Mouse (Mus musculus) cerebellum, adult 11-12 months (tissue): Measurements from ENCODE around the gene Flt4.
A peak's percentile ranks its signal among the peaks of the same experiment; 100 is the strongest.

Experiments used
- DNase-seq: peaks from one replicate; pipeline ENCODE4 v3.0.0; 2022

Flt4 gene

DNA sequence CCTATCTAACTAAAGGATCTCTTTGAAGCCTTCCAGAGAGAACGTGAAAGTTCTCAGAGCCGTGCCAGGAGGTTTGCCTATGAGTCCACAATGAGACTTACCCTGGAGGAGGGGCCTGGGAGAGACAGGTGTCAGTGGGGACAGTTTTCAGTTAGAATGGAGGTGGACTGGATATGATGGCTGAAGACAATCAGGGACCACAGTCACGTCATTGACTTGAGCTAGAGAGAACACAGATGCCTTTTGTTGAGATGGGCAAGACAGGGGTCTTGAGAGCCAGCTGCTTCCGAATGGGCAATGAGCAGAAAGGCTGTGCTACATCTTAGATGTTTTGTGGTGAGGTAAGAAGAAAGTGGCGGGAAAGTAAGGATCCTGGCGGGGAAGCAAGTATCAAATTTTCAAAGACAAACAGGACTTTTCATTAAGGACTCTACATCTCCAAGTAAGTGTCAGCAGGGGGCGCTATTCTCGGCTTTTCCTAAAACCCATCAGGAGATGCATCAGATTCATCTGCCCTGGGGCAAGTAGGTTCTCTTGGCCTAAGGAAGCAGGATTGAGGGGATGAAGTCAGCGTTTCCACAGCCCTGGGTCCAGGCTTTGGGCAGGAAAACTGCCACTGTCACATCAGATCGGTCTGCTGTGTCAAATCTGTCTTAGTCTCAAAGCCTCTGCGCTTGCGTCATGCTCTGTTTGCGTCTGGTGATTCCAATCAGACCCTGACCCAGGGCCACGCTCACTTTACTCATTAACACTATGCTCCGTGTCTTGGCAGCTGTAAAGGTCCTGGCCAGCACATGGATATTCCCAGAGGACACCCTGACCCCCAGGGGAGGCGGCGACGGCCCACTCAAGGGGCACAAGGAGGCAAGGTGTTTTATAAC lies 41.3 kb downstream of the Flt4 start:
- no peak for DNase-seq

DNA sequence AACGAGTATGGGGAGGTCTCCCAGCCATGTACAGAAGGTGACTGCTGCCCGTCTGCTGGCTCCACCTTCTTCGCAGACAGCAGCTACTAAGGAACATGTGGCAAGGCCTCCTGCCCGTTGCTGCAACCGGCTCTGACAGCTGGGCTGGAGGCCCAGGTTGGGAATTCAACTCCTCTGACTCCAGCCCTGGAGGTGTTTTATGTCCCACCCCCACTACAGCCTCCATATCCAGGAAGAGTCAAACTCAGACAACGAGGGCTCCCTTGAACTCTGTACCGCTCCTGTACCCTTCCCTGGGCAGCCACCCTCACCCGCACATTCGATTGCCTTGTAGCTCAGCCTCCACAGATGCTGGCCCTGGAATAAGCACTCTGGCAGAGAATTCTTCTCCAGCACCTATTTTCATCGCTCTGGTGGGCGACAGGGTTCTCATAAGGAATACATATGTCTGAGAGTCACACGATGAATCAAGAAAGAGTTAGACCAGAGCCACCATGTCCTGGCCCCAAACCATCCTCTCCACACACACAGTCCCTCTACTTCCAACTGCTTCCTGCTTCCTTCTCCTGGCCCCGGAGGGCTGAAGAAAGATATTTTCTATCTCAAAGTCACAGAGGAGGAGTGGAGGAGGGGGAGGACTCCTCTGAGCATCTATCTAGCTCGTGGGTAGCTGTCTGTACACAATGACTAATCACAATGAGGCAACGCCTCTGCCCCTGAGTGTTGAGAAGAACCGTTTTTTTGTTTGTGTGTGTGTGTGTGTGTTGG lies 42.1 kb downstream of the Flt4 start:
- no peak for DNase-seq

DNA sequence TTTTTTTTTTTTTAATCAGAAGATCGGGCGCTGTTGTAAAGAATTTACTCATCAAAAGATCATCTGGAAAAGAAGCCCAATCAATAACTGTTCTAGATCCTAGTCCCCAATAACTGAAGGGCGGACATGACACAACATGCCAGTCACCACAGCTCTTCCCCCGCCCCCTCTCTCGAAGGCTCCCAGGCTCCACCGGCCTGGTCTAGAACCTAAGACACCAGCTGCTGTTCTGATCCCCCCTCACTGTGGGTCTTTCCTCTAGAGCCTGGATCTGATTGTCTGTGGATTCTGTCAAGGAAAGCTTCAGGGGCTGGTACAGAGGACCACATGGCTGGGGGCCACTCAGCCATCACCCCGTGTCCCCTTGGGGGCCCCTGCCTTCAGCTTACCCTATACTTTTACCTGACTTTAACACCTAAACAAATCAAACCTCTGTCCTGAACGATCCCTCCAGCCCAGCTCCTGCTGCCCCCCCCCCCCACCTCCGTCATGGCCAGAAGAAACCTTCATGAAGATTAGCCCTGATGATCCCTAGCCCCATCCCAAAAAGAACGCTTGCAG lies 42.8 kb downstream of the Flt4 start:
- no peak for DNase-seq

DNA sequence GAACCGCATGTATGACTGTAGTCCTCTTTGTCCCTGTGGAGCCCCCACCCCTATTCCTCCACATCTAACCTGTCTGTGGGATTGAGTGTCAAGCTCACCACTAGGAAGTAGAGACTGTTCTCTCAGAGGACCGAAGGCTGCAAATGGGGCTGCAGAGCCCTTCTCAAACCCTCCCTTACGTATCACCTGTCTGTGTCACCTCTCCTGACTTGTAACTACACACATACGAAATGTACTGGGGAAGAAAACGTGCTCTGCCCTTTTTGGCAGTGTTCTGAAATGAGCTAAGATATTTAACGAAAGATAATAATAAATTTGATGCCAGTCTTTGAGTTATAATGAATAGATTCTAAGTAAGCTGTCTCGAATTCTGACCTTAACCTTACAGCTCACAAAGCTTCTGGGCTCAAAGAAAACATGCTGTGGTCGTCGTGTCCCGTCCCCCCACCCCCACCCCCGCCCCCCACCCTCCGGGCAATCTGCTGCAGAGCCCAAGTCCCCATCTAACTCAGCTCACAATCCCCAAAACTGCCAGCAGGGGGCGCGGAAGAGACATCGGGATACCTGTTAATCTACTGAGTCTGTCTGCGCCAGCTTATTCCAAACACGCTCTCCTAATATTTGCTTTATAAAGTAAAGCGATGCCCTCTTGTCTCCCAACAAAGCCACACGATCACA lies 43.5 kb downstream of the Flt4 start:
- peak; percentile 52 for DNase-seq

DNA sequence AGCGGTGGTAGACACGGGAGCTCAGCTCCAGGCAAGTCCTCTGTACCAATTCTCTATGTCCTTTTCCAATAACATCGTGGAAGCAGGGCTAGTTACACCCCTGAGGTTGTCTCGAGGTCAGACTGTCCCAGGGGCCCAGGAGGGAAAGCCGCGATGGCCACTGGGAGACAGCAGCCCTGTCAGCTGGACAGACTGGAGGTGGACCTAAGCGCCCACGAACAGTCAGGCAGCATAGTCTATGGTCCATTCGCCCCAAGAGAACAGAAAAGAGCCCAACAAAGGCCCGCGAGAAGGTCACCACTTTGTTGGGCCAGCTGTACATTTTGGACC lies 44.0 kb downstream of the Flt4 start:
- DNase-seq = no peak

DNA sequence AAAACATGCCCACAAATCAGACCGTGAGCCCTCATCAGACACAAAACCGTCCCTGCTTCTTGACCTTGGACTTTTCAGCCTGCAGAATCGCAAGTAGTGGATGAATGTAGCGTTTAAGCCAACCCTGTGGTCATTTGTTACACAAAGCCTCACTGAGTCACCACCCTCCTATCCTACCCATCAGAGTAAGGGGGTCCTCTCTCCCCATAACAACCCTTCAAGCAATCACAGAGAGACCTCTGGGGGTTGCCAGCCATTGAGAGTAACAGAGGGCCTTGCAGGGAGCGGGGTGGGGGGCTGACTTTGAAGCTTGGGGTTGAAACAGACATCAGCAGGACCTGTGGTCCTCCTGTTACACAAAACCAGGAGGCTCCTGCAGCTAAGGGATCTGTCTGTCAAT lies 45.6 kb downstream of the Flt4 start:
- no peak for DNase-seq

DNA sequence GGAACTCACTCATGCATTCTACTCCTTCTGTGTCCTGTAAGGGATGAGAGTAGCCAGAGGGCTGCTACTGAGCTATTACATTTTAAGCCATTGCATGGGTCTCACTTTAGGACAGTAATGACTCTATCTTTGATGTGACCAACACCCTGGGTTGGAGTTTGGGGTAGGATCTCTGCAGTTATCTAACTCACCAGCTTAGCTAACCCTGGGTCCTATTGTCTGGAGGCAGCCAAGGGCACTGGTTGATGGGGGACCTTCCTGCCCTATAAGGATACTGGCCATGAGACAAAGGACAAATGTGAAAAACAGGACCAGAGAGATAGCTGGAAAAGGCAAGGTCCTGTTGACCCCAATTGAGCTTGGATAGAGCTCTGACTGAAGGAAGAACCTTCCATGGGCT lies 46.4 kb downstream of the Flt4 start:
- no peak for DNase-seq

DNA sequence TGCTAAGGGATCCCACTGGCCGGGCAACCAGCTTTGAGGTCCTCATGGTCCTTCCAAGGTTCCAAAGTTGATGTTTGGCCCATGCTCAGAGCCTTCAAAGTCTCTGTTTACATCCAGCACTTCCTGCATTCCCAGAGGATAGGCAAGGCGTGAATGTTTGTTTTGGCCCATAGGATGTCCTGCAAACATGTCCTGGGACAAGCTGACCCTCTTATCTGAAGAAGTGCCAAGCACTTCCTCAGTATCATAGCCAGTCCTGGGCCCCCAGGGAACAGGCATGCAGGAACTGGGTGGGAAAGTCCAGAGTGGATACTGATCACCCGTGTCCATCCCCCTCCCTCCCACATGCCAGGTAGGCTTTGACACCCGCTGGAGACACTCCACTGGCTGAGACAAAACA lies 49.0 kb downstream of the Flt4 start:
- DNase-seq = no peak

DNA sequence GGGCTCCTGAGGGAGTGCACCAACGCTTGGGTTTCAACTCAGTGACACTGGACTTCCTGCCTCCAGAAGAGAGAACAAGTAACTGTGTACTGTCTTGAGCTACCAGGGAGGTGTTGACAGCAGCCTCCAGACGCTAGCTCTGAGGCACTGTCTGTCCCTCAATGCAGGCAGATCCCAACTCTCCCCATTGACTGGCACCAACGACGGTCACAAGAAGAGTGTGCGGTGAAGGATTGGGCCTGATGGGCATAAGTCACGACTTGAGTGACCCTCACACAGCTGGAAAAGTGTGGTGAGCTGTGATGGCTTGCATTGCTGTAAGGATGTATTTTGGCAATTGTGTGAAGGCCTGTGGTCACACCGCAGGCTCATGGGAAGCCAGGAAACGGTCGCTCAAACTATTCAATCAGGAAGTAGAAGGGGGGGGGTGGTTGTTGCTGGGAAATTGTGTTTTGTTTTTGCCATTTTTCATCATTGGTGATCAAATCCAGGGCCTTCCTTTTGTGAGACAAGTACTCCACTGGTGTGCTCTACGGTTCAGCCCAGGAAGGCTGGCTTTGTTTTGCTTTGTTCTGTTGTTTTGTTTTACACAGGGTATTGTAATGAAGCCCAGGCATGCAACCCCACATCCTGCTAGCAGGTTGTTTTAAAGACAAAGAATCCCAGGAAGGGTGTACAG lies 49.9 kb downstream of the Flt4 start:
- DNase-seq = no peak

DNA sequence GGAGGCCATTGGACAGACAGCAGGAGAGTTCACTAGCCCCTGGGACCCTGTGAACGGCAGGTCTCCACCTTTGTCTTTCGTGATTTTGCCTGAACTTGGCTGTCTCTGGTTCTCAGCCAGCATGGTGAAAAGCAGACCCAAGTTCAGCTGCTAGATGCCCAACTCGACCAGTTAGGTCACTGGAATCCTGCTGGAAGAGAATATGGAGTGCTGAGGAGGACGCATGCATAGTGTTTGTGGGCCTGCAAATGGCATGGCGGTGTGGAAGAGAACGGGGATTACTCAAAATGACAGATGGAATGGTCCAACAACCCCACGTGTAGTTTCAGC lies 50.4 kb downstream of the Flt4 start:
- no peak for DNase-seq

DNA sequence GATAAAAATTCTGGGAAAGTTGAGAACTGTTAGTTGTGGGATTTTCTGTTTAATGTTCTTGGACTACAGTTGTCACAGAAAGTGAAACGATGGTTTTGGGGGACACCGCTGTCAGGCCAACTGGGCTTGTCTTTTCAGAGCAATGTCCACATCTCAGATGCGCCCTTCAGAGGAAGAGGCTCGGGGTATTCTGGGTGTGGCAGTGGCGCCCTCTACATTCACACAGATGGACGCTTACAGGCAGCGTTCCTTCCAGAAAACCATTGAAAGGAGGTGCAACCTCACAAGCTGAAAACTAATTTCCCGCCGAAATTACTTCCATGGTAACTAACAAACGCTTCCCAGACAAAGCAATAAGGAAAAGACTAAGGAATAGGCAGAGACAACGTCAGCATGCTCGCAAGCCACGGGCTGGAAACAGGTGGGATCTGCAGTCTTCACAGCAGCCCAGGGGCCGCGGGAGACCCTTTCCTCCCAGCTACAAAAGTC lies 53.3 kb downstream of the Flt4 start:
- no peak for DNase-seq

DNA sequence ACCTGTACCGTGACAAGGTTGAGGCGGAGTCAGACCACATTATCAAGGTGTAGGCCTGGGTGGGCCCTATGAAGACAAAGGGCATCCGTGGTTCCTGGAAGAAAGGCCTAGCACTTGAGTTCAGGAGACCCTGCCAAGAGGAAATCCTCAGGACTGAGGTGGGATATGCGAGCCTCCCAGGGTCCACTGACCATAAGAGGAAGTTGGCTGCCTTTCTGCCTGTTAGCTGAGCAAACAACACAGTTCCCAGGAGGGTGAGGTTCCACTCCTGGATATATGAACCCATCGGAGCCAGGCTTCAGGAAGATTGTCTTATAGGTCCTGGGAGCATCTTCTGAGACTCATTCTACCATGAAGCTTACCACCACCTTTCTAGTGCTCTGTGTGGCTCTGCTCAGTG lies 54.2 kb downstream of the Flt4 start, which contains the start of gene Scgb3a1:
Gene Scgb3a1 (plus strand): TSS at position 301 of the 400 bp plus-strand sequence.
- DNase-seq = no peak

DNA sequence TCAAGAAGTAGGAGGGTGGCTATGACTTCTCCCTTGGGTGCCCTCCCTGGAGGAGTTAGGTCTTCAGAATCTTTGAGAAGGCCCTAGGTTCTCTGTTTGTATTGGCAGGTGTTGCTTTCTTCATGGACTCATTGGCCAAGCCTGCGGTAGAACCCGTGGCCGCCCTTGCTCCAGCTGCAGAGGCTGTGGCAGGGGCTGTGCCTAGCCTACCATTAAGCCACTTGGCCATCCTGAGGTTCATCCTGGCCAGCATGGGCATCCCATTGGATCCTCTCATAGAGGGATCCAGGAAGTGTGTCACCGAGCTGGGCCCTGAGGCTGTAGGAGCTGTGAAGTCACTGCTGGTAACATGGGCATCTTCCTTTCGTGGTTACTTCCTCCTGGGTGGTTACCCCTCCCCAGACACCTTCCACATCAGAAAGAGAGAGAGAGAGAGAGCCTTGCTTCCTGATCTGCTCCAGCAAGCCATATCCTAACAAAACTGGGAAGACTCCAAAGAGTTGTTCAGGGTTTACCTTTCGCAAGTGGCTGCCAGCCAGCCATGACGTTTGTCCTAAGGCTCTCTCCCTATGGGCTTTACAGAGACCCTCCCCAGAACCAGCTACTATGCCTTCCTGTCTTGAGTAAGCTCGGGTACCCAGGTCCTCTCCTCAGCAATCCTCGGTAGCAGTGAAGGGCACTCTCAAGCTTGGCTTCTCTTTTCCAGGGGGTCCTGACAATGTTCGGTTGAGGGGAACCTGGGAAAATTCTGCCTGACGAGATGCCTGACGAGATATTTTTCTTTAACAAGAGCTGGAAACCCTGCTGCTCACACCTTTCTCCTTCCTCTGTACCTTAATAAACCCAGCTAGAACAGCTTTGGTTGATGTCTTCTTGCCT lies 55.4 kb downstream of the Flt4 start:
- no peak for DNase-seq

DNA sequence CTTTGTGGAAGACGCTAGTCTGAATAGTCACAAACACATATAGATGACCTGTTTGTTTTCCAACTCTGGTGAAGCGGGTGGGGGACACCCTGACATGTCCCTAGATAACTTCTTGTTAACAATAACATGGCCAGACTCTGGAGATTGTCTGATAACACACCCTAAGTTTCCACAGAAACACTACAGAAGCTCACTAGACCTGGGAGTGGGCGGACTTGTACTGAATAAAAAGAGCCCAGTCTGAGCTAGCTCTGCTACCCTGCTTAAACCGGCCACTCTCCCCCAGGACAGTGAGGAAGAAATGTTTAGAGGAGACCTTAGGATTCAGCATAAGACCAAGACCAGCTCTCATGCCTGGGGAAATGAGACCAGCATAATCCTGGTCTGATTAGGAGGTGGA lies 56.4 kb downstream of the Flt4 start:
- no peak for DNase-seq

DNA sequence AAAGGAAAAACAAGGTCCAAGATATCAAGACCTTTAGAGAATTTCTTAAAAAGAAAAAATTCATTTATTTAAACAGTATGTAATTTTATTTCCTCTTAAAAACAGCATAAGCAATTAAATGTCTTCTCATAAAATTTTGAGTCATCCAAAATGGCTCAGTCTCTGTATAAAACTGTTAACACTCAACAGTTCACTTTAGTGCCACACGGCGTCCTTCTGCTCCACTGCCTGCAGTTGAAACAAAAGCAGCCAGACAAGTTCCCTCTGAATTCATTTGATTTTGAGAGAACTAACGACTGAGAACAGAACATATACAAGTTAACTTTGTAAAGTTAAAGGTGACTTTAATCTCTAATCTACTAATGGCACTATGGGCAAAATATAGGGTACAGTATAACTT lies 64.4 kb downstream of the Flt4 start:
- DNase-seq = no peak

DNA sequence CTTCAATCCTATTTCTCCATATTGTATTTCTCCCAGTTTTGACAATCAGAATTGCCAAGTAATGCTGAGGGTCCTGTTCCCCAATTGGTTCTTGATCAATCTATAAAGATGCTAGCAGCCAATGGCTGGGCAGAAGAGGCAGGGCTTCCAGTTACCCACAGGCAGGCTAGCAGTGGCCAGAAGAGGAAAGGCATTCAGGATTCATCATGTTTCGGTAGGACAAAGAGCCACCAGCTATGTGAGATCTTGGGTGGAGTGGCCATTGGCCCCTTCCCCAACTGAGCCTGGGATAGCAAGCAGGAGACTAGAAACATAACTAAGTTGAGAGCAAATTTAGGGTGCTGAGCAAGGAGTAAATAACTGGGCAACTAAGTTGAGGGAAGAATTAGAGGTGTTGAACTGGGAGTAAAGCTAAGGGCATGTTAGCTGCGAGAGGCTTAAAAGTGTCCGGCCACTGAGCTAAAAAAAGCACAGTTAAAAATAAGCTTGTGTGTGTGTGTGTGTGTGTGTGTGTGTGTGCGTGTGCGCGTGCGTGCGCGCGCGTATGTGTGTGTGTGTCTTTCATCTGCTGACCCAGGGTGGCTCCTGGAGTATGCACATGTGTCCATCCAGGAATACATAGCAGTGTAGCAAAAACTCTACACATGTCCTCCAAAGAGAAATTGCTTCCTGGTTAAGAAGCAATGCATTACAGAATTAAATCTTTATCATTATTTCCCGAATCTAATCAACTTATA lies 75.3 kb downstream of the Flt4 start:
- DNase-seq = no peak

DNA sequence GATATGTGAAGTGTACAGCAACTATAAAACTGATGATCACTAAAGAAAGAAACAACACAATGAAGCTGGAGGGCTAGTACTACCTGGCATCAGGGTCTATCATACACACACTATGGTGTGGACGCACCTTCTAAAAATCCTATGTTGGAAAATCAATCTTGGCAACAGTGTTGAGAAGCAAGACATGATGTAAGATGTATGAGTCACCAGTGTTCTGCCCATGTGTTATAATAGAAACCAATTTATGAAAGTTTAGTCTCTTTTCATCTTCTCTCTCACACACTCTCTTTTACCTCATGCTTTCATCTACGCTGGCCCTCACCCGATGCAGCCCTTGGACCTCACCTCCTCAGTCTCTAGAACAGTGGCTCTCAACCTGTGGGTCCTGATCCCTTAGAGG lies 86.0 kb downstream of the Flt4 start:
- DNase-seq = no peak

DNA sequence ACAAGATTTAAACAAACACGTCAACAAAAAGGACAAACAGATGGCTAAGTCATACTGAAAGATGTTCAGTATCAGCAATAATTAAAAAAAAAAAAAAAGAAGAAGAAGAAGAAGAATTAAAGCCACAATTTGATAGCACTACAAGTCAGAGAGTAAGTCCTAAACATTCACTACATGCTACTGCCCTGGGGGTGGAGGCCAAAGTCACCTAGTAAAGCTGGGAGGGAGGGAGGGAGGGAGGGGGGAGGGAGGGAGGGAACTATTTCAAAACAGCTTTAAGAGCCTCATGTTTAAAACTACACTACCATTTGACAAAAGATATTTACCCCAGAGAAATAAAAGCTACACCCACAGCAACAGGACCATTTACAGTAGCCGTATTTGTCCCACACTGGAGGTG lies 86.6 kb downstream of the Flt4 start:
- DNase-seq = no peak

DNA sequence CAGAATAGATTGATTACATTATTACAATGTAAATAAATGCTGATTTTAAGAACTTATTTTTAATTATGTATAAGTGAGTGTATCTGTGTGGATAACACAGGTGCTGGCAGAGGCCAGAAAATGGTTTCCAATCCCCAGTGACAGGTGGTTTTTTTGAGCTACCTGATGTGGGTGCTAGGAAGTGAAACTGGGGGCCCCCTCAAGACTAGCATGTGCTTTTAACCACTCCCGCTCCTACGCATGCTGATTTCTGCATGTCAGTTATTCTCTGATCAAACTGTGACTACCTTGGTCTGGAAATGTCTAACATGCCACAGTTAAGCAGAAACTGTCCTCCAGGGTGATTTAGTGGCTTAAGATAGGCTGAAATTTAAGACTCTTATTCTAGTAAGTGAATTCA lies 87.4 kb downstream of the Flt4 start:
- no peak for DNase-seq

DNA sequence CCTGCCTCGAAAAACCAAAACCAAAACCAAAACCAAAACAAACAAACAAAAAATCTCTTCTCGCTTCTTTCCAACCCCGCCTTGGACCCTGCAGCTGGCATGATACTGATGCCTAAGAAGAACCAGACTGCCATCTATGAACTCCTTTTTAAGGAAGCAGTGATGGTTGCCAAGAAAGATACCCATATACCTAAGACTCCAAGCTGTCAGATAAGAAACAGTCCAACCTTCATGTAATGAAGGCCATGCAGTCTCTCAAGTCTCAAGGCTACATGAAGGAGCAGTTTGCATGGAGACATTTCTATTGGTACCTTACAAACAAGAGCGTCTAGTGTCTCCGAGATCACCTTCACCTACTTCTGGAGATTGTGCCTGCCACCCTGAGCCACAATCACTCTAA lies 88.7 kb downstream of the Flt4 start:
- DNase-seq = no peak

DNA sequence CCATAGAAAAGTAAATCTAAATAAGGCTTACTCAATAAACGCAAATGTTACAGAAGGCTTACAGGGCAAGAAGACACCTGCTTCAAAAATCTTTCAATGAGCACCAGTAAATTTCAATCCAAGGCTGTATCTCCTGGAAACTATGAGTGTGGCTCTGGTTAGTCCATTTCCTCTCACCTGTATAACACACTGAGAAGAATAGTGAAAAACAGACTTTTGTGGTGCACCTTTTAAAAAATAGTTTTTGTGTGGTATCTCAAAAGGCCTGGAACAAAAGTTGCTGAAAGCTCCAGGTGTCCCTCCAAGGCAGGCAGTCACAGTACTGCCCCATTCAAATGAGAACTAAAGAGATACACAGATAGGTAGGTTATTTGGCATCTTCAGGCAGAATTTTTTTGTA lies 90.0 kb downstream of the Flt4 start:
- DNase-seq = no peak
